Mouse (Mus musculus) c-Kit-positive CD71-positive TER-119-positive erythroid progenitor cells, embryonic 14.5 days (primary cell): ENCODE measurements around the gene Tmem262.

Experiments used
- DNase-seq: peaks from one replicate; pipeline ENCODE4 v3.0.0-alpha.2; 2013; ENCODE audit warnings: low spot score

Gene Tmem262

DNA sequence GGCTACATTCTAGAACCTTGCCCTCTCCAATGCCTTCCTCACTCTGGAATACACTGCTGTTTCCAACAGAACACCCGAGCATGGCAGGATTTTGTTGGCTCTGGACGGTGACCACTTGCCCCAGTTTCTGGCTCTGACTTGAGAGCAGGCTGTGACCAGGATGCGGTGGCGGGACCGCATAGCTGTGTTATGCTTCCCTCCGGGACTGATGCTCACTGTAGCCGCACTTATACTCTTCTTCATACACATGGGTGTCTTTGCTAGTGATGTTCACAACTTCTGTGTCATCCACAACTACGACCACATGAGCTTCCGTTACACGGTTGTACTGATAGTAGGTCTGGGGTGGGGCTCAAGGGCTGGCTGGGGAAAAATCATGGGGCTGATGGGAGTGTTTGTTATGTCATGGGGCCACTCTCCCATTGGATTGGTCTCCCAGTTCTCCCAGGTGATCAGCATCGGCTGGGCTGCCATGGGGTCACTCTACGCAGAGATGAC lies at the start of gene Tmem262:
Tmem262 (plus strand) TSS at position 51 of the 498 bp plus-strand sequence.
- no peak for DNase-seq

DNA sequence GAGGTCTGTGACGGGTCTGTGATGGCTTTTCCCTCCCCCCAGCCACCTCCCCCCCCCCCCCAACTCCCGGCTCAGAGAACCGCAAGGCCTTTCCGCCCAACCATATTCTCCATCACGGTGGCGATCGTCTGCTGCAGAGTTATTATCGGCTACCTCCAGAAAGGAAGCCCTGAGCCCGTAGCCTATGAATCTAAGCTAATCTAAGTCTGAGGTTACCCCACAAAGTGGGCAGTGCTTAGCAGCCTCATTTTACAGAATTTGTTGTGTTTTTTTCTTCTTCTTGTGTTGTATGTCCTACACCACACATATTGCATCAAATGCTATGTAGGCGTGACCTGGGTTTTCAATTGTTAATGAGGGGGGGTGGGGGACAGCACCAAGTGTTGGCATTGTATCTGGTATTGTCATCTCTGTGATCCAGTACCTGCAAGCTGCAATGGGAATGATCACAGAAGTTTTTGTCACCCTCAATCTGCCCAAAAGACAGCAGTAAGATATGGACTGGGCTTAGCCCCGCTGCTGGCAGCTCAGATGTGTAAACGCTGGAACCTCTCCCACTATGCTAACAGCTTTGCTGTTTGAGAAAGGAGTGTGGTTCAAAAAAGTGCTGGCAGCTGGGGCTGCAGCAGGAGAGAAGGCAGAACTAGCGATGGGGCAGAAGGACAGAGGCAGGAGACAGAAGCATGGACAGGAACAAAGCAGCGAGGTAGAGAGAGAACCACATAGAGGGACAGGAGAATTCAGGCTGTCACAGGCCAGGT lies 49.1 kb upstream of the Tmem262 start:
- DNase-seq = no peak

DNA sequence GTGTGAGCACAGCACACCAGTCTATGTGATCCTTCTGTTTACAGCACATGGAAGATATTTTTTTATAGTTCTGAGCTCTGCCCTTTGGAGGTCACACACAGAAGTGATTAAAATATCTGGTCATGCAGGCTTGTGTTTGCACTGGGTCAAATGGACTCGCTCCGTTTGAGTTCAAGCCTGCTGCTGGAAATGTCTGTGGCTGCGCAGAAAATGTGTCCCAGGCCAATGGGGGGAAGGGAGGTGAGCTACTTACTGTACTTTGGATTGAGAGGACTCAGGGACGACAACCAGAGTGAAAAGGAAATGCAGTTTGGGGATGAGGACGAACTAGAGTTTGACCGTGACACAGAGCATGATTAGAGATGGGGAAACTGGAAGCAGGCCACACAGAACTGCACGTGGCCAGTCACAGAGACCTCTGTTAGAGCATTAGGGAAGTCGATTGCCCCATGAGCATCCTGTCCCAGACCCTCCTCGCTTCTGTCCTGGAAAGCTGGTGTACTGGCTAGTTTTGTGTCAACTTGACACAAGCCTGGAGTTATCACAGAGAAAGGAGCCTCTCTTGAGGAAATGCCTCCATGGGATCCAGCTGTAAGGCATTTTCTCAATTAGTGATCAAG lies 43.8 kb upstream of the Tmem262 start:
- no peak for DNase-seq

DNA sequence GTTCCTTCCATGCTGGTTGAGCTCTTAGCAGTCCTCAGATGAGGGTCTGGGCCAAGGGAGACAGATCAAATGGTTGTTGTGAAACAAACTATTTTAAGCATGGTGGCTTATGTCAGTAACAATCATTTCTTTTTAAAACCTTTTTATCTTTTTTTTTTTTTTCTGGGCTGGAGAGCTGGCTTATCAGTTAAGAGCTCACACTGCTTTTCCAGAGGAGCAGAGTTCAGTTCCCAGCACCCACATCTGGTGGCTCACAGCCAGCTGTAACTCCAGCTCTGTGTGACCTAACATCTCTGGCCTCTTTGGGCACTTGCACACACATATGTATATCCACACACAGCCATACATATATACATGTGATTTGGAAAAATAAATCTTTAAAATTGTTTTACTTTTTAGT lies 42.1 kb upstream of the Tmem262 start:
- no peak for DNase-seq

DNA sequence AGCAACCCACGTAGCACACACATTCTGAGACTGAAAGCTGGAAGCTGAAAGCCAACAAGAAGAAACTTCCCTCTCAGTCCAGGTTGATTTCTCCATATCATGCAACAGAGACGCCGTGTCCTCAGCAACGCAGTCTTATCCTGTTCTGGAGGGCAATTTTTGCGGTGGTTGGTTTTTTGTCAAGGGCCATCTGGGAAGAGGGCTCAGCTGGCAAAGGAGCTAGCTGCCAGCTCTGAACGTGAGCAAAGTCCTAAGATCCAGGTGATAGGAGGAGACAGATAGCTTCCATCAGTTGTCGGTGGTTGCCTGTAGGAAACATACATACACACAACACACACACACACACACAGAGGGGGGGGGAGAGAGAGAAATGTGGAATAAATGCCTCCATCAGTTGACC lies 41.5 kb upstream of the Tmem262 start:
- no peak for DNase-seq

DNA sequence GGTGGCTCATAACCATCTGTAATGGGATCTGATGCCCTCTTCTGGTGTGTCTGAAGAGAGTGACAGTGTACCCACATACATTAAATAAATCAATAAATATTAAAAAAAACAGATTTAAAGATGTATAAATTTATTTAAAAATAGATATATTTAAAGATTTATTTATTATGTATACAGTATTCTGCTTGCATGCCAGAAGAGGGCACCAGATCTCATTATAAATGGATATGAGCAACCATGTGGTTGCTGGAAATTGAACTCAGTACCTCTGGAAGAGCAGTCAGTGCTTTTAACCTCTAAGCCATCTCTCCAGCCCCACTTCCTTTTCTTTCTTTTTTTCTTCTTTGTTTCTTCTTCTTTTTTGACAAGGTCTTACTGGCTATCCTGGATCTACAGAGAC lies 39.8 kb upstream of the Tmem262 start:
- DNase-seq = no peak

DNA sequence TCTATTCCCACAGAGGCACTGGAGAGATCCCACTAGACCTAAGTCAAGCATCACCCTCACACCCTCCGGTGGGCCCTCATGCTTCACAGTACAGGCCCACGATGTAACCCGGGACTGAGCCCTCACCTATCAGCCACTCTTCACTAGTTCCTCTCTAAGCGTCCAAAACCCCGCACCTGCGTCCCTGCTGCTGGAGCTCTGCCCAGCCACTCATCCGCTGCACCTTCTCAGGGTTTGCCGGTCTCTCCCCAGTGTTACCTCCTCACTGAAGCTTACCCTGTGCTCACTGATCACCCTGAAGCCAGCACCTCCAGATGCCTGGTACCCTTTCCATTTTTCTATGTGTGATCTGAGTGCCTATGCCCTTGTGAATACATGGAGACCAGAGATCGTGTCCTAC lies 37.5 kb upstream of the Tmem262 start:
- no peak for DNase-seq

DNA sequence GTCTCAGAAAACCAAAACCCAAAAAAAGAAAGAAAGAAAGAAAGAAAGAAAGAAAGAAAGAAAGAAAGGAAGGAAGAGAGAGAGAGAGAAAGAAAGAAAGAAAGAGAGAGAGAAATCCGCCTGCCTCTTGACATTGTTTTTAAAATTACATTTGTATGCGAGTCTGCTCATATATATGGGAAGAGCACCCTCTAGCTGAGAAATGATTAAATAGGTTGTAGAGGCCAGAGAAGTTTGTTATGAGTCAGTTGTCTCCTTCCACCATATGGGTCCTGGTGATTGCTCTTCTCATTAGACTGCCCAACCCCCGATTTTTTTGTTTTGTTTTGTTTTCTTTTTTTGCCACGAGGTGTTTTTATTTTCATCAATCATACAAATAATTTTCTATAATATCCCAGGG lies 35.7 kb upstream of the Tmem262 start:
- peak; percentile 50 for DNase-seq

DNA sequence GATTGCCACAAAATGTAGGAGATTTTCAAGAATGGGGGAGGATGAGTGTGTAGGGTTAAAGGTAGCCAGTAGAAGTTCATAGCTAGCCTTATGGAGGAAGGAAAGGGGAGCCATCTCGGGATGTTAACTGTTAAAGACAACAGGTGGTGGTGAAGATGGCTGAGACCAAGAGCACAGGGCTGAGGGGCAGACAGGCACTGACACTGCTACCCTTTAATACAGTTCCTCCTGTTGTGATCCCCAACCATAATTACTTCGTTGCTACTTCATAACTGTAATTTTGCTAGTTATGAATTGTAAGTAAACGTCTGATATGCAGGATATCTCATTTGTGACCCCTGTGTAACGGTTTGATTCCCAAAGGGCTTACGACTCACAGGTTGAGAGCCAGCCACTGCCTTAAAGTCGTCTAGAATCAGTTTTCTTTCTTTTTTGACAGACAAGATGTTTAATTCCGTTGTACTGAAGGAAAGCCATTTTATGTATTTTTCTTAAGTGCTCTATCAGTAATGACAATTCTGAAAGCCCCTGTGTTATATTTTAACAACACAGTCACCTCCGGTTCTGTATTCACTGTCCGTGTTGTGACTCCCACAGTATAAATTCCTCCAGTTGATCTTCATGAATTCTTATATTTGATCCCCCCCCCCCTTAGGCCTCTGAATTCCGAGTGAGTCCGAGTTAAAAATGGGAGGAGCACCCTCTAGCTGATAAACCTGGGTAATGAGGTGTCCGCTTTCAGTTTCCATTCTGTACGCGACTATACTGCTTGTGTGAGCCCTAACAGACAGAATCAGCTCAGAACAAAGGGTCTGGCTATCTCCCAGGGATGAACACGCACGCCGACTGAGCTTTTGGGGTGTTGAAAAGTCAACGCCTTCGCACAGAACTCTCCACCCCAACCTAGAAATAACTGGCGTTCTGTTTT lies 34.2 kb upstream of the Tmem262 start:
- DNase-seq = peak; percentile 68

DNA sequence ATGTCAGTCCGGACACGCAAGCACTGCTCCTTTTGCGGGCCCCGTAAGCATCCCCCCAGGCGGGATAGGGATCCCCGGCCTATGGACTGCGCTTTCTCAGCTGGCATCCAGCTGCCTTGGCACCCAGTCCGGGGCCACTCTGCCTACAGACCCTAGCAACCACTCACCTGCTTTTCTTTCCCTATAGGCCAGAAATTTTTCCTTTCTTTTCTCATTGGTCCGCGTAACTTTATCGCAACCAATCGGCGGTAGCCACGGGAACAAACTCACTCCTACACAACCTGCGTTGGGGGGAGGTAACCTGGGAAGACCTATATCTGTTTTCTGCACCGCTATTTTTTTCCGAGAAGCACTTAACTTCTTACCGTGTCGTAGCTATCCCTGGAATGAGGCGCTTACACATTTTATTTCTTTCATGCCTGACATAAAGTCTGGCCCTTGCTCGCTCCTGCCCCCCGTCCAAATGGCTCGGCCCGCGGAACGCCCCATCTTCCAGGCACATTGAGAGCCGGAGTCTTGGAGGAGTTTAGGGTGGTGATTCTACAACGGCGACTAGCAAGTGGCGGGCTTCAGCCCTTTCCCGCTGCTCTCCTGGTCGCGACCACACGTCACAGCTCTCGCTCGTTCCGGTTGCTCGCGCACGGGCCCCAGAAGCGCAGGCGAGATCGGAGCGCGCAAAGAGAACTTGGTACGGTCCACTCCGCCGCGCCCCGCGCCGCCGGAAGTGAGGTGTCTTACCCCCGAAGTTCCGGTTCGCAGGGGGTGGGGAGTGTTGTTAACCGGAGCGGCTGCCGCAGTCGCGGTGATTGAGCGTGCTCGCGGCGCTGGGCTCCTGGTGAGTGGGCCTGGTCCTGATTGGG lies 33.3 kb upstream of the Tmem262 start, which contains the start of gene Syvn1:
Syvn1 (plus strand) TSS at position 283 of the 860 bp plus-strand sequence.
- peak; percentile 94 for DNase-seq

DNA sequence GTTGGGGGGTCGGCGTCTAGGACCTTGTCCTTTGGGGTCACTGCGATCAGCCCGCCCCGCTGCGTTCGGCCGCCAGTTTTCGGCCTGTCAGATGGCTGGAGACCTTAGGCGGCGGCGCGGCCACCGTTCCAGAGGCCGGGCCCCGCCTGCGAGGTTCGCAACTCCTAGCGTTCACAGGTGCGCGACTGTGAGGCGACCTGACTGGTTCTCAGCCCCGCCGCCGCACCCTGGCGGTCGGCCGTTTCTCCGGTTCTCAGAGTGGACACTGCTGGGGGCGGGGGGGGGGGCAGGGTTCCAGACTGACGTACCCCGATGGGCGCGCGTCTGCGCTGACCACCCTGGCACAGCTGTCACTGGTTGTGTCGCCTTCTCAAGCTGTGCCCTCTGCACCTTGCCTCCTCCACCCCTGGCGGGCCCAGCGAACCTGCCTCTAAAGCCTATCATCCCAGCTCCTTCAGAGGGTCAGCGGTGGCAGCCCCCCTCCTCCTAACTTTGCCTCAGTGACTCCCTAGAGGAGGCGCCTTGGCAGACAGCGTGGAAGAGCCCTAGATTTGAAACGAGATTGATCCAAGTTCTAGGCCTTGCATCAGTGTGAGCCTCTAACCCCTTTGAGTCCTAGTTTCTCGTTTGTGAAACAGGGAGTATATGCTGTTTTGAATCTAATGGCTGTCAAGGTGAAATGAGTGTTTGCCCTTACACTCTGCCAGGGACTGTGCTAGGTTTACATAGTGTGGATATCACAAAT lies 32.5 kb upstream of the Tmem262 start:
- DNase-seq = no peak

DNA sequence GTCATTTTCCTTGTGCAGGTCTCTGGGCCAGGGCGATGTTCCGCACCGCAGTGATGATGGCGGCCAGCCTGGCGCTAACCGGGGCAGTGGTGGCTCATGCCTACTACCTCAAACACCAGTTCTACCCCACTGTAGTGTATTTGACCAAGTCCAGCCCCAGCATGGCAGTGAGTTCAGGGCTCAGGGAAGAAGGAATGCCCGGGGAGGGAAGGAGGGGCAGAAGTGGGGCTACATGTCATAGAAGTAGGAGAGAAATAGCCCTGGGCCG lies 32.0 kb upstream of the Tmem262 start:
- DNase-seq = no peak

DNA sequence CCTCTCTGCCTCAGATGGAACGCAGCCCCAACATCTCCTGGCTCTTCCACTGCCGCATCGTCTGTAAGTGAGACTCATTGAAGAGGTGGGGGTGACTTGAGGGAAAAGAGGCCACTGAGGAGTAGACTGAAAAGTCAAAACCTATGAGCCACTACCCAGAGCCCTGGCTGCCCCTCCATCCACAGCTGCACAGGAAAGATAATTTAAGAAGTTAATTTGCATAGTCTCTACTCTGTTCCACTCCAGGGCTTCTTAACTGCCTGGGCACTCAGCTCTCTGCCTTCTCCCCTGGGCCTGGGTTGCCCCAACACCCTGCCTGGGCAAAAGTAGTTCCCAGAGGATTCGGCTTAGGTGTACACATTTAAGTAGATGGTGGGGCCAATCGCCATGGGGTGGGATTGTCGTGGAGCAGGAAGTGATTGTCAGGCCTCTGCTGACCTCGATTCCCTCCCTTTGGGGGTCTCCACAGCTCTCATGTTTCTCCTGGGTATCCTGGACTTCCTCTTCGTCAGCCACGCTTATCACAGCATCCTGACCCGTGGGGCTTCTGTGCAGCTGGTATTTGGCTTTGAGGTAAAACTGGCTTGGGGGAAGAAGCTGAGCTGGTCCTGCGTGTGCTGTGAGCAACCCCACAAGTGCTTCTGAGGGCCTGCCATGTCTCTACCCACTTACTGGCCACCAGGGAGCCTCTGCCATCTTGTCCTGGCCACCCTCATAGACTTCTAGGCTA lies 31.0 kb upstream of the Tmem262 start:
- DNase-seq = no peak

DNA sequence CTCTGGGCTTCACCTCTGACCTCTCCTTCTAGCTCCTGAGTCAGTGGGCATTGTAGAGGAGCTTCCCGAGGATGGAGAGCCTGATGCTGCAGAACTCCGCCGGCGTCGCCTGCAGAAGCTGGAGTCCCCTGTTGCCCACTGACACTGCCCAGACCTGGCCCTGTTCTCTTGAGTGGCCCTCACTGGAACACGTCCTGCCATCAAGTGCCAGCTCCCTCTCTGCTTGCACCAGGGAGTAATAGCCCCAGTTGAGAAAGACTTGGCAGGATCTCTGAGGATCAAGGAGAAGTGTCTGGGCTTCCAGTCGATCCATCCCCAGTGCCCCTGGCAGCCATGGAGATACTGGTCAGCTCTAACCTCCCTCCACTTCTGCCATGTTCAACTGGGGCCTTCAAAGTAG lies 27.3 kb upstream of the Tmem262 start:
- no peak for DNase-seq

DNA sequence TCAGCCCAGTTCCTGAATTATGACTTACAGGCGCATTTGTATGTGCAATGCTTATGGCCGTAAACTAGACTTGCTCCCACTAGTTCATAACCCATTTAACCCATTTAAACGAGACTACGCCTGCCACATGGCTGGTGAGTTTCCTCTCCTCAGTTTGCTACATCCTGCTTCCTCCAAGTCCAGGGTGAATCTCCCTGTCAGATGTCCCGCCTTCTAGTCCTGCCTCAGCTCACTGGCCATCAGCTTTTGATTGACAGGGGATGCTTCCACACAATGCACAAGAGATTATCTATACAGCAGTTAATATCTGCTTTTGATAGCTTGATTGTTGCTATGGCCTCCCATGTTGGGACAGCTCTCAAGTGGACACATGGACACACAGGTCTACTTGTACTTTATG lies 25.5 kb upstream of the Tmem262 start:
- DNase-seq = no peak

DNA sequence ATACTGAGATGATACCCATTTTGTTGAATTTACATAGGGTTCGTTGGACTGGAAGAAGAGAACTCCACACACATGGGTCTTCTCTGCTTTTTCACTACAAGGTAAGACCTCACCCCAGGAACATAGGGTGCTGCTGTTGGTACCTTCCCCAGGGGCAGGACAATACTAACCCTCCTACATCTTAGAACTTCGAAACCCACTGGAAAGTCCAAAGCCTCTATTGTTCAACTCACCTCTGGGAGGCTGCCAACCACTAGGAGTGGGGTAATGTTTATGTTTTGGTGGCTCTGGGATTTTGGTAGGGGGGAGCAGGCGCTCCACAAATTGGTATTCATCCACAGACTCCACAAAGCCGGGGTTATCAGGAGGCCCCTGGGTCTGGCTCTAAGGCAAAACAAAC lies 23.1 kb upstream of the Tmem262 start:
- no peak for DNase-seq

DNA sequence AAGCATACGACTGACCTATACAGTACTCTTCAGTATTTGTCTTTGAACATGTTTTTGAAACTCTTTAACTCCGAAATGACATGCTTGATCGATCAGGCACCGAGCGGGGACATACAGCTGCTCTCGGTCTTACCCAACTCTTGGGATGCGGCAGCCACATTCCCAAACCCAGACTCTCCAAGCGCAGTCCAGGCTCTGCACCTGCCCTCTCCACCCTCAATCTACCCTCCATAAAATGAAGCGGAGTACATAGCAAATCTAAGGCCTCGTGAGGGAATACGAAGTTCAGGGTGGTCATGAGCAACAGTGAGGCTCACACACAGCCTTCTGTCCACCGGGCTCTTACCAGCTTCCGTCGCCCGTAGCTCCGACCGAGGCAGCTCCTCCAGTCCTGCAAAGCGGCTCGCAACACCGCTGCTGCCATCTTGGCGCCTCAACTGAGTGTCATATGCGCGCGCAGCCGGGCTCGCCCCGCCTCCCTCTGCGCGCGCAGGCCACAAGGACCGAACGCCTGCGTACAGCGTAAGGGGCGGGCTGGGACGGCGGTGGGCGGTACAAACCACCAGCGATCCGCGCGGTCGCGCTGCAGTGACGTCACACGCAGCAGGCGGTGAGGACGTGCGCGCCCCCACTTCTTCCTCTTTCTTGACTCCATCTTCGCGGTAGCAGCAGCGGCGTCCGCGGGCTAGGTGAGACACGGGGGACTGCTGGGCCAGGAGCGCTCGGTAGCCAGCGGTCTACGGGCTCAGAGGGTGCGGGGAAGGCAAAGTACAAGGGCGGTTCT lies 22.3 kb upstream of the Tmem262 start, which contains the start of the genes Mrpl49 and Fau:
Mrpl49 (minus strand) TSS at position 473 of the 784 bp plus-strand sequence.
Fau (plus strand) TSS at position 532 of the 784 bp plus-strand sequence.
- peak; percentile 97 for DNase-seq

DNA sequence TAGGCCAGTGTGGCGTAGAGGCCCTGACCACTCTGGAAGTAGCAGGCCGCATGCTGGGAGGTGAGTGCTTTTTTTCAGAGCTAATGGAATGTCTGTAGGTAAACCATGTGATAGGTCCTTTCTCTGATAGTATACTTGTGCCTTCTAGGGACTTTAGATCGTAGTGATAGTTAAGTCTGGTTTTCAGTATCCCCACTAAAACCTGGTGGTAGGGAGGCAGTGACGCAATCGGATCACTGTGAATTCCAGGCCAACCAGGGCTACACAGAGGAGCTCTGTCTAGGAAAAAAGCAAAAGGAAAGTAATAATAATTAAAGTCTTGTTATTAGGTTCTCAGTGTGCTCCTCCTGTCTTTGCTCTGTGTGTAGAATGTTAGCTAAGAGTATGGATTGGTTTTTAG lies 21.3 kb upstream of the Tmem262 start:
- no peak for DNase-seq

DNA sequence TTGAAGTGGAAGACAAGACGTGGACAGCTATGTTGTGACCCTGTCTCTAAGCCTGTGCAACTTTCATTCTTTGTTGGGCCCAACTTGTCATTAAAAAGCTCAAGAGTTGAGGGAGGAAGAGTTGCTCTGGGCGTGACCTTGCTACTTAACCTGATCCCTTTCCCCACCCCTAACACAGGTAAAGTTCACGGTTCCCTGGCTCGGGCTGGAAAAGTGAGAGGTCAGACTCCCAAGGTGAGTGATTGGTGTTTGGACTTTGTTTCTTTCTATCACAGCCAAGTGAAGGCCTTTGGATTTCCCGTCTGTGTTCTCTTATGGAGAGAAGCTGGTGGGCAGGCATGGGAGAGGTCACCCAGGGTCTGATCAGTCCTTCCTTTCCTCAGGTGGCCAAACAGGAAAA lies 20.9 kb upstream of the Tmem262 start:
- no peak for DNase-seq
